Mouse (Mus musculus): ENCODE measurements around the gene Zfp622.

- TF ChIP-seq POLR2A (IDR thresholded peaks at IDR 0.05; ENCODE audit: control insufficient read depth, low read depth, low read length) (no peak), CTCF (IDR thresholded peaks at IDR 0.05; ENCODE audit: control insufficient read depth, insufficient read depth, insufficient replicate concordance, low read depth, low read length) (no peak)
Observed at GRCm38 (mm10) chr15:25946482-25946881, 37.7 kb upstream of the Zfp622 start.

Data from testis, adult 2 months (tissue).